Mouse (Mus musculus): ENCODE measurements around the gene Elovl5.
"Not testable (repeated sequence)": the region's sequence is repeated elsewhere in the genome, so short reads cannot be mapped to it uniquely, and the experiment has no call there.

The Elovl5 gene

DNA sequence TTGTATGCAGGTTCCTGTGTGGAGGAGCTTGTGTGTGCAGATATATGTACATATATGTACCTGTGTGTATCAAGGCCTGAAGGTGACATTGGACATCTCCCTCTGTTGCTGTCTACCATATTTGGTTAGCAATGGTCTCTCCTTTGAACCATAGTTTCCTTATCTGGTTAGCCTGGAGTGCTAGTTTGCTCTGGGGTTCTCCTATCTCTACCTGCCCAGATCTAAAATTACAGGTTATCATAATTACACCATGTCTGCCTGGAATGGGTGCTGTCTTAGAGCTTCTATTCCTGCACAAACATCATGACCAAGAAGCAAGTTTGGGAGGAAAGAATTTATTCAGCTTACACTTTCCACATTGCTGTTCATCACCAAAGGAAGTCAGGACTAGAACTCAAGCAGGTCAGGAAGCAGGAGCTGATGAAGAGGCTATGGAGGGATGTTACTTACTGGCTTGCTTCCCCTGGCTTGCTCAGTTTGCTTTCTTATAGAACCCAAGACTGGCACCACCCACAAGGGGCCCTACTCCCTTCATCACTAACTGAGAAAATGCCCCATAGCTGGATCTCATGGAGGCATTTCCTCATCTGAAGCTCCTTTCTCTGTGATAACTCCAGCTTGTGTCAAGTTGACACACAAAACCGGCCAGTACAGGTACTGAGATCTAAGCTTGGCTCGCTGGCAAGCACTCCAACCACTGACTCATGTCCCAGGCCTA is 76.5 kb downstream of the Elovl5 start:
- DNase-seq (ENCODE audit: extremely low spot score, low spot score), result not testable (repeated sequence)

GRCm38 (mm10) chr9:77995235-77995634 is 78.1 kb downstream of the Elovl5 start:
- DNase-seq (ENCODE audit: extremely low spot score, low spot score), result no peak

DNA sequence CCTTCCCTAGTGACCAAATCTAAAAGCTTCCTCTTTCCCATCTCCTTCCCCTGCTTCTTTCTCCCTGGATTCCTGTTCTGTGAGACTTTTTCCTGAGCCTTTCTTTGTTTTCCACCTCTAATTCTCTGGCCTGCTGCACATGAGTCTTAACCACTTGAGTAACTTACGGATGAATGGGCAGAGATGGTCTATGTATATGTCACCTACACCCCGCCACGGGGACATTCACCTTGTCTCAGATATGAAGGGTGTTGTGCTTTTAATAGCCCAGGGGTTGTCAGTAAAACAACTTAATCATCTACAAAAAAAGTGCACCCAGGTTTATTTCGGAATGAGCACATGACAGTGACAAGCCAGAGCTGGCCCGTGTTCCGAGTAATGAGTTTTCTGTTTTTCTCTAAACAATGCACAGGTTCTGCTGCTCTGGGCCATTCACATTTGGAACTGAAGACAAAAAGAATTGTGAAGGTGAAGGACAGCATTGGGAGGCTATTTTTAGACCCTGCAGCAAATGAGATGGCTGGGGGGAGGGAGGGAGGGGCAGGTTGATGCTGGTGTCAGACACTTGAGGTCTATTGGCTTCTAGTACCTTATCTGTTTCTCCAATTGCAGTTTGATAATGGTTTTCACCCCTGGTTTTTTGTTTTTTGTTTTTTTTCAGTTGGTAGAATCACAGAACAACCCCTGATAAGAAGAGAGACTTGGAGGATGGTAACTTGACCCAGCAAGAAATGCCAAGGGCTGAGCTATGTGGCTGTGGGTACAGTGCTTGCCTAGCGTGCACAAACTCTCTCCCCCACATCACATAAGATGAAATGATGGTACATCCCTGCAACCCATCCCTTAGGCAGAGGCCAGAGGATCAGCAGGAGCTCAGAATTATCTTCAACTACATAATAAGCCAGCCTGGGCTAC is 83.7 kb downstream of the Elovl5 start:
- DNase-seq (ENCODE audit: extremely low spot score, low spot score), result no peak

DNA sequence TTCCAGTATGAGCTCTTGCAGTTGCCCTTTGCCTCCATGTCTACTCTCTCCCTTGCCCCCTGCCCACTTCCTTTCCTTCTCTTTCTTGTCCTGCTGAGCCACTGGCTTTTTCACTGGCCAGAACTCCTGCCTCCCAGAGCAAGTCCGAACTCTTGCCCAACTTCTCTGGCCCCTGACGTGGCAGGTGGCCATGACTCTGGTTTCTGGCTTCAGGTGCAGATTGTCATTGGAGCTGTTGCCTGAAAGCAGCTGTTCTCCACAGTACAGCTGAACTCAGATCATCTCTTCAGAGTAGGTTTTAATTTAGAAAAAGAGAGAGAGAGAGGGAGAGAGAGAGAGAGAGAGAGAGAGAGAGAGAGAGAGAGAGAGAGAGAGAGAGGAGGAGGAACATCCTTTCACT is 86.1 kb downstream of the Elovl5 start:
- no peak for DNase-seq (ENCODE audit: extremely low spot score, low spot score)

DNA sequence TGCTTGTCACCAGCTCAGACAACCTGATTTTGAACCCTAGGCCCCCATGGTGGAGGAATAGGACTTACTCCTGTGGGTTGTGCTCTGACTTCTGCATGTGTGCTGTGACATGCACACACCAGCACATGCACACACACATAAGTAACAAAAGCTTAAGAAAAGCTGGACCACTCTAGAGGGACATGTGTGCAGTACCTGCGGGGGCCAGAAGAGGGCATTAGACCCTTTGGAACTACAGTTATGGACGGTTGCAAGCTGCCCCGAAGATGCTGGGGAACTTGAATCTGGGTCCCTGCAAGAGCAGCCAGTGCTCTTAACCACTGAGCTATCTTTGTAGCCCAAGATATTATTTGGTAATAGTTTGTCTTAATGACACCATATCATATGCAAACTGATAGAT is 88.3 kb downstream of the Elovl5 start:
- DNase-seq (ENCODE audit: extremely low spot score, low spot score), result no peak

DNA sequence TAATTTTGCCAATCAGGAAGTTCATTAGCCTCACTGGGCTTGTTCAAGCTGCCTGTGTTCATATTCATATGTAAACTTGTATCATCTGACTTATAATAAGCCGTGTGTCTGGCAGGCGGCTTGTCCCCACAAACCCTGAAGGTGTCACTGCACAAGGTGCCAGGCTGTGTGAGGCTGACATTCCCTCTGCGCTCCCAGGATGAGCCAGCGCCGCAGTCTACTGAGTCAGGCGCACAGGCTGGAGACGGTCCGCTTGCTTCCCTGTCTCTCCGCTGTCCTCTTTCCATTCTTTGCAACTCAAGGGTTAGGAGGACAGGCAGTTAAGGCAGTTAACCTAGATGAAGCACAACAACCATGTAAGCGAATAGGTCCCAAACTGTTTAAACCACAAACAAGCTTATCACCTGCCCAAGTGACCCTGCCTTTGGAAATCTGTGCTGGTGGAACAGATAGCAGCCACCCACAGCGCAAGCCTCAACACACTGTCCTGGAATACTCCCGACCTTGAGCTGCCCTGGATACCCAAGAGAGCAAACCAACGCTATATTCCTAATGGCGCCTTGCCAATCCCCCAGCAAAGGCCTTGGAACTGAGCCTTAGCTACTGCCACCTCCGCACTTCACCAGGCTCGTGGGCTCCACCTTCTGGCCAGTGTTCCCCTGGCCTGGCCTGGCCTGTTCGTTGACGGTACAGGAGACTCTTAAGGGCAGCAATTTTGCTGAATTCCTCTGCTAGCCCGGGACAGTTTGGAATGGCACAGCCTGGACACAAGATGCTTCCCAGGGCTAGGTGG is 89.2 kb downstream of the Elovl5 start:
- peak; percentile 60 for DNase-seq (ENCODE audit: extremely low spot score, low spot score)

GRCm38 (mm10) chr9:78009382-78009781 is 92.2 kb downstream of the Elovl5 start:
- no peak for DNase-seq (ENCODE audit: extremely low spot score, low spot score)

- DNase-seq (ENCODE audit: extremely low spot score, low spot score), result no peak
Measured at GRCm38 (mm10) chr9:78010187-78010586, 93.0 kb downstream of the Elovl5 start.

GRCm38 (mm10) chr9:78010707-78011106 is 93.5 kb downstream of the Elovl5 start:
- no peak for DNase-seq (ENCODE audit: extremely low spot score, low spot score)

DNA sequence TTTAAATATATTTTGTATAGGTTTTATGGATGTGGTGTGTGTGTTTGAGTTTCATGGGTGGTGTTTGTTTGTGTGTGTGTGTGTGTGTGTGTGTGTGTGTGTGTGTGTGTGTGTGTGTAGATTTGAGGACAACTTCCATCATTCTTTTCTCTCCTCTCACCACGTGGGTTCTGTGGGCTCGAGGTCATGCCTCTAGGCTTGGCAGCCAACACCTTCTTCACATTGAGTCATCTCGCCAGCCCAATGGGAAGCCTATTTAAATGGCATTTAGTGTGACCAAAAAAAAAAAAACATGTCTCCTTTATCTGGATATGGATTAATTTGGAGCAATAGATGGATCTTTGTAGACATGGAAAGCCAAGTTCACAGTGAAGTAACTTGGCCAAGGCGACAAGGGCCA is 94.9 kb downstream of the Elovl5 start:
- no peak for DNase-seq (ENCODE audit: extremely low spot score, low spot score)

GRCm38 (mm10) chr9:78012681-78013080 is 95.5 kb downstream of the Elovl5 start:
- no peak for DNase-seq (ENCODE audit: extremely low spot score, low spot score)

GRCm38 (mm10) chr9:78013813-78014212 is 96.6 kb downstream of the Elovl5 start:
- no peak for DNase-seq (ENCODE audit: extremely low spot score, low spot score)

DNA sequence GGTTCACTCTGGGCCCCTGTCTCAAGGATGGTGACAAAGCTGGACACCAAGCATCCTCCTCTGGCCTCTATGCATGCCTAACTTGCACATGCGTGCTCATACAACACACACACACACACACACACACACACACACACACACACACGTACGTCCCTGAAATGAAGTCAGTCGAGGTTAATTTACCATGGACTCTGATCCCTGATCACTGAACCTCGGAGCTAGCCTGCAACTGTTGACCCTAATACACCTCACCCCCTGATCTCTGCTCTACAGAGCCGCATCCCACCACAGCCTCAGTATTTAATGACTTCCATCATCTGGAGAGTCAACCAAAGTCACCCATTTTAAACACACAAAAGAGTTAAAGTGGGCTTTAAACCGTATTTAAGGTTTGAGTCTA is 98.7 kb downstream of the Elovl5 start:
- DNase-seq (ENCODE audit: extremely low spot score, low spot score), result no peak

DNA sequence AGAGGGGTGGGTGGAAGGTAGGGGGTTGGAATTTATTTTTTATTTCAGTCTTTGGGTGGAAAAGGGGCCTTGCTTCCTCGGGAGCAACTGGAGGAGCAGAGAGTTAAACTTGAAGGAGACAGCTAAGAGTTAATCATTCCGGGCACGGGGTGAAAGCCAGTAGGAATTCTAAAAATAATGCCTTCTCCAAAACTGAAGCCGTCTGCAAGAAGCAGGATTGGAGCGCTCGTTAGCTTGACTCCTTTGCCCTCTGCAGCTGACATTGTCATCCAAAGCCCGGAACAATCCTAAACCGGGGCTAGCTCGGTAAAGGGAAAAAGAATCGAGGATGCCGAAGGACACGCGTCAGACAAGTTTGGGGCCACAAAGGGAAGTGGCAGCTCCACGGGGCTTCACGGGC is 99.1 kb downstream of the Elovl5 start:
- DNase-seq (ENCODE audit: extremely low spot score, low spot score), result no peak

GRCm38 (mm10) chr9:78021256-78021655 is 104.1 kb downstream of the Elovl5 start:
- DNase-seq (ENCODE audit: extremely low spot score, low spot score), result peak; percentile 64

- DNase-seq (ENCODE audit: extremely low spot score, low spot score), result no peak
Measured at GRCm38 (mm10) chr9:78022187-78022945, 105.2 kb downstream of the Elovl5 start.

DNA sequence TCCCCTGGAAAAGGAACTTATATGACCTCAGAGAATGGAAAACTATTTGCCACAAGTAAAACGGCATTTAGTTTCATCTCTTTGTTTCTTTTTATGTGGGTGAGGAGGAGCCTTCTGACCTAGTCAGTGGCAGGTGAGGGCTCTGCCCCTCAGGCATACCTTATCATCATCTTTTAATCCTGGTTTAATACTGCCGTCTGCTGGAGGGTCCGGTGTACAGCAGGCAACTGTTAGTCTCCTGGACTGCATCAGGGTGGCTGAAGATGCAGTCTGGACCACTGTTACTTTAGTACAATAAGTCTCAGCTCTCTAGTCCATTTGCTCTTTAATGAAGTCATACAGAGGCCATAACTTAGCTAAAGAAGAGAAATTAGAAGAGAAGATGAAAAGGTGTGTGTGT is 107.7 kb downstream of the Elovl5 start:
- DNase-seq (ENCODE audit: extremely low spot score, low spot score), result peak; percentile 70

DNA sequence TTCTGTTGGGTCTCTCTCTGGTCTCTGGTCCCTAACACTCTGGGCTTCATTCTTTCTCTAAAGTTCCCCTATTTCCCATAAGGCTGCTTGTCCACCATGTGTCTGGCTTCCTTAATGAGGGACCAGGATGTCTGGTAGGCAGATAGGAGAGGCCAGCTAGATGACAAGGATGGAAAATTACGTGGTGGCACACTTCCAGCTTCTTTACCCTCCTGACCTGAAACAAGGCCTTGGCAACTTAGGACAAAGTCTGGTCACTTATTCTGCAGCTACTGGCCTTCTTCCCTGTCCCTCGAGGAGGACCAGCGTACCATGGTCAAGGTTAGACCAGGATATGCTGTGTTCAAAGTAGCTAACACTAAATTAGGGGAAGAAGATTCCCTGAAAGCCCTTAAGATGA is 109.9 kb downstream of the Elovl5 start:
- DNase-seq (ENCODE audit: extremely low spot score, low spot score), result no peak

GRCm38 (mm10) chr9:78030835-78031456 is 113.8 kb downstream of the Elovl5 start:
- no peak for DNase-seq (ENCODE audit: extremely low spot score, low spot score)

DNA sequence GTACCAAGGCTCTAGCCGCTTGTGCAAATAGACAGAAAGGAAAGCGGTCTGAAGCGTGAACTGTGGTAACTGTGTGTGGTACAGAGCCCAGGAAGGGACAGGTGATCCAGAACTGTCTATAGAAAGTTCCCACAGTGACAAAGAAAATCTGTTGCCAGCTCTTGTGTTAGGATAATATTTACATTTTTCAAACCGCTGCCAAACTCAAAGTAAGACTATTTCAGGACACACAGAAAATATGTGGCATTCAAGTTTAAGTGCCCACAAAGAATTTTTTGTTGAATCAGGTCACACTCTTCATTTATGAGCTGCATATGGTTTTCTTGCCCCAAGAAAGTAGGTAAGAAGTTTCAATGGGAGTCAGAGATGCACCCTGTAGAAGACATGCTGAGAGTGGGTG is 115.8 kb downstream of the Elovl5 start:
- no peak for DNase-seq (ENCODE audit: extremely low spot score, low spot score)
